Mouse (Mus musculus) heart, postnatal 0 days (tissue): ENCODE data around the gene Slc9c1.

ENCODE experiments used
- CTCF ChIP-seq: IDR thresholded peaks from 2 replicates; pipeline ENCODE4 v1.5.1; 2016; ENCODE audit warnings: antibody characterized with exemption, control low read depth, low read depth
- EP300 ChIP-seq: IDR thresholded peaks from 2 replicates; pipeline ENCODE4 v1.6.1; 2016; ENCODE audit warnings: antibody characterized with exemption, low read depth

- TF ChIP-seq CTCF (no peak), EP300 (no peak)
These were observed 75.2 kb downstream of the Slc9c1 start, which contains the start of gene Gcsam for GRCm38 (mm10) chr16:45610267-45610666.
